Mouse (Mus musculus) myocyte (in vitro differentiated cells): ENCODE results near the gene Lyg1.

ENCODE experiments used
- MAX ChIP-seq: IDR thresholded peaks from one replicate; pipeline ENCODE4 v1.6.1; 2011; ENCODE audit warnings: low read depth, mild to moderate bottlenecking, control low read depth
- MYOD1 ChIP-seq, 3 experiments: IDR thresholded peaks; one replicate each; pipeline ENCODE4 v1.6.1; 2011; ENCODE audit warnings: control low read depth in 2 of 3, low read depth in 2 of 3, mild to moderate bottlenecking in 2 of 3, moderate library complexity in 1 of 3; ENCODE audit not compliant: insufficient read length in 2 of 3, control insufficient read depth in 1 of 3
- POLR2A ChIP-seq: IDR thresholded peaks from one replicate; pipeline ENCODE4 v1.6.1; 2011; ENCODE audit warnings: low read depth, mild to moderate bottlenecking, control low read depth, moderate library complexity; ENCODE audit not compliant: insufficient read length
- TCF12 ChIP-seq: IDR thresholded peaks from one replicate; pipeline ENCODE4 v1.6.1; 2011; ENCODE audit warnings: mild to moderate bottlenecking, control low read depth; ENCODE audit not compliant: poor library complexity, insufficient read depth, severe bottlenecking

DNA sequence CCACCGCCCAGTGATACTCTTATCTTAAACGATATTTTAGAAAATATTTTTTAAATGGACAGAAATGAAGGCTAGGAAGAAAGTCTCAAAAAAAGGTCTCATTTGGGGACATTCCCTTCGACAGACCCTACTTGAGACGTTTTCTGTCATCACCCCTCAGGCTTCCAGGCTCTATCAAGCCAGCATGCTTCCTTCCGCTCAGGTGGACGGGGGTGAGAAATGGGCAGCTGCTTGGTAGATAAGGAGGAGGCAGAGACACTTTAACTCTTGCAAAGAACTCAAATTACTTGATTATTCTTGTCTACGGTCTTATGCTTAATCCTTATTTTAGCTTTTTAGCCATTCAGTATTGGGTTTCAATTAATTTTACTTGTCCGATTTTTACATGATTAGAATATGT lies 43.3 kb upstream of the Lyg1 start:
- TF ChIP-seq TCF12 (no peak), MAX (no peak), POLR2A (no peak), MYOD1 (IDR thresholded peaks at IDR 0.05; ENCODE audit: control insufficient read depth in 1 of 3, insufficient read length in 2 of 3, low read depth in 2 of 3) (no peak)
